Mouse (Mus musculus): ENCODE data around the gene Ms4a4d. TPM values are rescaled to one million over a fixed set of nuclear protein-coding genes. Genes with fewer than 3 reads are reported as not detected.
"Not testable (repeated sequence)": the region's sequence is repeated elsewhere in the genome, so short reads cannot be mapped to it uniquely, and the experiment has no call there.

The Ms4a4d gene
- polyA plus RNA-seq, 1 experiment from 2014 or later = 0.21 TPM

GRCm38 (mm10) chr19:11517373-11517772, 19.2 kb upstream of the Ms4a4d start:
- H3K4me3 ChIP-seq (replicated peaks); H3K27ac ChIP-seq; H3K9me3 ChIP-seq (replicated peaks); H3K4me2 ChIP-seq; H3K4me1 ChIP-seq (replicated peaks); H3K9ac ChIP-seq; DNase-seq; H3K36me3 ChIP-seq; H3K27me3 ChIP-seq; ATAC-seq (ENCODE audit: low read depth): not testable (repeated sequence)
- 7% methylated on average over 1 of the region's 1 CpGs for WGBS (ENCODE audit: insufficient replicate concordance)

DNA sequence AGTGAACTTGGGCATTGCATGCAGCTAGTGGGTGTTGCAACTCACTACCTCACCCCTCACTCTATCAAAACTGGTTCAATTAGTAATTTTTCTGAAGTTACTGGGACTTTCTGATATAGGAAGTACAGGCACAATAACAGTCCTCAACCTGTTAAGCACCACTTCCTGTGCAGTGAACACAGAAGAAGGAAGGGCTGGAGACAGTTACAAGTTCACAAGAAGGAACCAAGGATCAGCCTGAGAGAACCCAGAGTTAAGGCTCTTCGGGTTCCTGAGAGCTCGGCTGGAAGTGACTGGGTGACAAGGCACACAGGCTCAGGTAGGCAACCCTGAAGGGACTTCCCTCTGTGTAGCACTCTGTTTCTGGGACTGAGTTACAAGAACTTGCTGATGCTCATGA, 18.2 kb upstream of the Ms4a4d start:
- H3K4me1 ChIP-seq (replicated peaks); ATAC-seq (ENCODE audit: low read depth); DNase-seq; H3K4me3 ChIP-seq (replicated peaks); H3K4me2 ChIP-seq; H3K27me3 ChIP-seq; H3K36me3 ChIP-seq; H3K9me3 ChIP-seq (replicated peaks); H3K27ac ChIP-seq; H3K9ac ChIP-seq: not testable (repeated sequence)
- 13% methylated on average over 2 of the region's 2 CpGs for WGBS (ENCODE audit: insufficient replicate concordance)

DNA sequence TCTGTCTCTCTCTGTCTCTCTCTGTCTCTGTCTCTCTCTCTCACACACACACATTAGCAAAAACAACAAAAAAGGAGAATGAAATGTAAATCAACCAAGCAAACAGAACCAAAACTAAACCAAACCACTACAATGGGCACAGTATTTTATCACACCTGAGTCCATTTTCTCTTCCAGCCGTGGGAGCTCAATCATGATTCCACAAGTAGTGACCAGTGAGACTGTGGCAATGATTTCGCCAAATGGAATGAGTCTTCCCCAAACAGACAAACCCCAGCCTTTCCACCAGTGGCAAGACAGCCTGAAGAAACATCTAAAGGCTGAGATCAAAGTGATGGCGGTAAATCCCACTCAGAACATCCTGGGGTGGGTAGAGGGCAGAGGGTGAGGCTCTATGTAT, 16.5 kb upstream of the Ms4a4d start:
- no peaks in the 10 kb centered on the region for H3K9me3 ChIP-seq (replicated peaks)
- no peak overlapping the region for H3K9ac ChIP-seq
- ATAC-seq (ENCODE audit: low read depth) (no peak), DNase-seq (no peak)
- no peaks in the 10 kb centered on the region for H3K36me3 ChIP-seq
- no peaks in the 10 kb centered on the region for H3K27me3 ChIP-seq
- WGBS (ENCODE audit: insufficient replicate concordance) = 57% methylated on average over 3 of the region's 3 CpGs
- no peaks in the 10 kb centered on the region for H3K4me1 ChIP-seq (replicated peaks)
- H3K4me2 ChIP-seq = no peak overlapping the region
- no peak overlapping the region for H3K4me3 ChIP-seq (replicated peaks)
- H3K27ac ChIP-seq = no peak overlapping the region

GRCm38 (mm10) chr19:11533421-11533820, 3.2 kb upstream of the Ms4a4d start:
- H3K27me3 ChIP-seq = no peaks in the 10 kb centered on the region
- WGBS (ENCODE audit: insufficient replicate concordance) = 79% methylated on average over 1 of the region's 1 CpGs
- H3K9me3 ChIP-seq (replicated peaks) = no peaks in the 10 kb centered on the region
- 0 out of 2 replicates have a peak, but pooled peaks cover 2% of the 10 kb centered on the region for H3K4me1 ChIP-seq (replicated peaks)
- no peak overlapping the region for H3K4me3 ChIP-seq (replicated peaks)
- H3K9ac ChIP-seq = no peak overlapping the region
- H3K4me2 ChIP-seq = no peak overlapping the region
- ATAC-seq (ENCODE audit: low read depth) (no peak), DNase-seq (no peak)
- H3K27ac ChIP-seq = no peak overlapping the region
- no peaks in the 10 kb centered on the region for H3K36me3 ChIP-seq

GRCm38 (mm10) chr19:11533888-11534445, 2.6 kb upstream of the Ms4a4d start:
- Histone ChIP-seq H3K9ac (no peak overlapping the region), H3K27me3 (no peaks in the 10 kb centered on the region), H3K4me1 (replicated peaks) (0 out of 2 replicates have a peak, but pooled peaks cover 2% of the 10 kb centered on the region), H3K4me3 (replicated peaks) (no peak overlapping the region), H3K4me2 (no peak overlapping the region), H3K27ac (no peak overlapping the region), H3K36me3 (no peaks in the 10 kb centered on the region), H3K9me3 (replicated peaks) (no peaks in the 10 kb centered on the region)
- ATAC-seq (ENCODE audit: low read depth) = no peak
- 44% methylated on average over 2 of the region's 2 CpGs for WGBS (ENCODE audit: insufficient replicate concordance)
- DNase-seq = no peak

DNA sequence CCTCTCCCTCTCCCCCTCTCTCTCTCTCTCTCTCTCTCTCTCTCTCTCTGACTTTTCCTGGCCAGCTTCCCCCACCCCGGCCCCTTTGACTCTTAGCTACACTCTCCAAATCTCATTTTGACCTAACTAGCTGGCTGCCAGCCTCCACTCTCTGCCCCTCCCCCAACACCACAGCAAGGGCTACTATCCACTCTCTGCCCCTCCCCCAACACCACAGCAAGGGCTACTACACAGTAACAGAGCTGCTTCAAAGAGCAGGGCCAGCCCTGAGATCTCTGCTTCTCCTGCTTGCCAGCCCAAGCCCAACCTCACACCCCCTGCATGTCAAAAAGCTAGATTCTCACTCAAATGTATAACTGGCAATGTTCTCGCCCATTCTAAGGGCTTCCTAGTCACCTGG, 735 bp downstream of the Ms4a4d start:
- no peak overlapping the region for H3K4me2 ChIP-seq
- H3K9me3 ChIP-seq (replicated peaks) = no peaks in the 10 kb centered on the region
- H3K9ac ChIP-seq = no peak overlapping the region
- ATAC-seq (ENCODE audit: low read depth) (no peak), DNase-seq (no peak)
- 20% methylated on average over 2 of the region's 2 CpGs for whole genome bisulfite sequencing (ENCODE audit: insufficient replicate concordance)
- no peaks in the 10 kb centered on the region for H3K27me3 ChIP-seq
- H3K36me3 ChIP-seq = no peaks in the 10 kb centered on the region
- 0 out of 2 replicates have a peak, but pooled peaks cover 2% of the 10 kb centered on the region for H3K4me1 ChIP-seq (replicated peaks)
- no peak overlapping the region for H3K4me3 ChIP-seq (replicated peaks)
- H3K27ac ChIP-seq = no peak overlapping the region

DNA sequence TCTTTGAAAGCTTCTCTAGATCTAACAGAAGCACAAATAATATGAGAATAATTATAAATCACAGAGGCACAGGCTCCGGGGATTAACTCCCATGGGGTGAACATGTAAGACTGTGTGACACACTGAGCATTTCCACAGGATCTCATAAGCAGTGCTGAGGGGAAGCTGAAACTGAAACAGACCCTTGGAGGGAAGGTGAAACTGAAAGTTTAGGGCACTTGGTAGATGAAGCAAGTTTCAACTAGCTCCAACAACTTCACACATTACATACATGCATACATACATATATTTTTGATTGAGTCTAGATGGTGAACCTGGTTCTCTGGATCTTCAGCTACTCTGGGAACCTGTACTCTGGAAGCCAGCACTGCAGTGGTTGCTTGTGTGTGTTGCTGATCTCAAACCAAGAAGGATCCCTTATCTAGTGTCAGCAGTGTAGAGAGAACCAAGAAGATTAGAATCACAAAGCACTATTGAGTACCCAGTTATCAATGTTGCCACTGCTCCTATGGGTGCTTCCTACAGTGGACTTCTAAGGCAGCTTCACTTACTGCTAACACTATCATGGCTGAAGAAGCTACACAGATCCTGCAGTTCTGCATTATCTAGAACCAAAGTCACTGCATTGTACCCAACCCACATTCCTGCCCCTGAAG, 3.7 kb downstream of the Ms4a4d start:
- peak; percentile 23; the same call in 1 of the 2 replicates for ATAC-seq (ENCODE audit: low read depth)
- not testable (repeated sequence) for H3K4me2 ChIP-seq; H3K27me3 ChIP-seq; H3K4me1 ChIP-seq (replicated peaks); H3K27ac ChIP-seq; H3K36me3 ChIP-seq; H3K4me3 ChIP-seq (replicated peaks); H3K9me3 ChIP-seq (replicated peaks); H3K9ac ChIP-seq; DNase-seq
- WGBS (ENCODE audit: insufficient replicate concordance) = 62% methylated on average over 1 of the region's 1 CpGs

- 70% methylated on average over 2 of the region's 2 CpGs for WGBS (ENCODE audit: insufficient replicate concordance)
- not testable (repeated sequence) for H3K27me3 ChIP-seq
Observed at GRCm38 (mm10) chr19:11544383-11544782, 7.8 kb downstream of the Ms4a4d start.

DNA sequence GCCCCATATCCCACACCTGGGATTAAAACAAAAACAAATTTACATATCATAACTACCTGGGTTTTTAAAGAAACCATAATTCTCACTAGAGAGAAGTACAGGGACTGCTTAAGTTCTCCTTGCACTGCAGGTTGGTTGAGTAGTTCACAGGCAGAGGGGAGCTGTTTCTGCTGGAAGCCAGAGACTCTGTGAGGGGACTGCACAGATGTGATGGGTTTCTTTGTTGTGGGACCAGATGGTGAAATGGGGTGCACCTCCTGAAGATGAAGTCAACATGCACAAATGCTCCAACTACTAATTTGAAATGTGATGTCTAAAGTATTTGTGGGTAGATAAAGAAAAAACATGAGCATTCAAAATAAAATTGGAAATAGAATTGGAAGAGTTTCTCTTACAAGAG, 11.3 kb downstream of the Ms4a4d start:
- Histone ChIP-seq H3K27ac (no peak overlapping the region), H3K4me3 (replicated peaks) (no peak overlapping the region), H3K9me3 (replicated peaks) (no peaks in the 10 kb centered on the region), H3K36me3 (no peaks in the 10 kb centered on the region), H3K4me1 (replicated peaks) (0 out of 2 replicates have a peak, but pooled peaks cover under 1% of the 10 kb centered on the region), H3K4me2 (no peak overlapping the region), H3K27me3 (no peaks in the 10 kb centered on the region), H3K9ac (no peak overlapping the region)
- no peak for DNase-seq
- ATAC-seq (ENCODE audit: low read depth) = no peak

More at GRCm38 (mm10) chr19:11544383-11544782, 7.8 kb downstream of the Ms4a4d start:
- H3K36me3 ChIP-seq; ATAC-seq (ENCODE audit: low read depth); H3K9ac ChIP-seq; DNase-seq; H3K4me3 ChIP-seq (replicated peaks); H3K4me1 ChIP-seq (replicated peaks); H3K27ac ChIP-seq; H3K4me2 ChIP-seq; H3K9me3 ChIP-seq (replicated peaks): not testable (repeated sequence)

DNA sequence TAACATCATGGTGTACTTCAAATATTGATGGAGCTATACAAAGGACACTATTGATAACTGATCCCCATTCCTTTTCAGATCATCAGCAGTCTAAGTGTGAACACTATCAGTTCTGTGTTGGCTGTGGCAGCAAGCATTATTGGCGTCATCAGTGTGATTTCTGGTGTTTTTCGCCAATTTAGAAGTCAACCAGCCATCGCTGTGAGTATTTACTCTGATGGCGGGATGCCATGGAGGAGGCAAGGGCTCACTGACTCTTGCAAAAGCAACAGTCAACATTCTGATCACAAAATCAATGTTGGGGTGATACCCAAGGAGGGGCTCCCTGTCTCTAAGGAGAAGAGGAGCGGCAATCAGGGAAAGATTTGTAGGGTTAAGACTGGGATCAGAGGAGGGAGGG, 18.1 kb downstream of the Ms4a4d start:
- DNase-seq (no peak), ATAC-seq (ENCODE audit: low read depth) (no peak)
- no peak overlapping the region for H3K27ac ChIP-seq
- H3K4me1 ChIP-seq (replicated peaks) = no peaks in the 10 kb centered on the region
- no peak overlapping the region for H3K9ac ChIP-seq
- H3K4me3 ChIP-seq (replicated peaks) = no peak overlapping the region
- WGBS (ENCODE audit: insufficient replicate concordance) = 69% methylated on average over 5 of the region's 5 CpGs
- H3K36me3 ChIP-seq = no peaks in the 10 kb centered on the region
- no peak overlapping the region for H3K4me2 ChIP-seq
- no peaks in the 10 kb centered on the region for H3K27me3 ChIP-seq
- H3K9me3 ChIP-seq (replicated peaks) = no peaks in the 10 kb centered on the region

DNA sequence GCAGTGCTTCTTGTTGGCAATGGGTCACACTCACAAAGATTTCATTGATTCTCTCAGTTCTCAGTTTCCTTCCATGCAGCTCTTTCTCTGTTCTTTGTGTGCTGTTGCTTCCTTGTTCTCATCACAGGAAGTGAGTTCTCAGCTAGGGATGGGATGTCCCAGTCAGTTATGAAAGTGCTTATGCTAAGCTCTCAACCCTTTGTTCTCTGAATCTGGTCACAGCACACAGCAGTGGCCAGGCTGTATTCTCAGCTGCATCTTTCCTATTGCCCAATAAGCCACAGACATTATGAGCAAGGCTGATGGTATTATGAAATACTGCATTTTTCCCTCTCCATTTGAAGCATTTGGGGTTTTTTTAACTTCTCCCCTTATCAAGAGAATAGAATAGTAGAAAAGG, 23.0 kb downstream of the Ms4a4d start:
- H3K27ac ChIP-seq; H3K9ac ChIP-seq; H3K4me1 ChIP-seq (replicated peaks); H3K27me3 ChIP-seq; H3K36me3 ChIP-seq; H3K4me2 ChIP-seq; ATAC-seq (ENCODE audit: low read depth); H3K4me3 ChIP-seq (replicated peaks); DNase-seq; H3K9me3 ChIP-seq (replicated peaks): not testable (repeated sequence)

DNA sequence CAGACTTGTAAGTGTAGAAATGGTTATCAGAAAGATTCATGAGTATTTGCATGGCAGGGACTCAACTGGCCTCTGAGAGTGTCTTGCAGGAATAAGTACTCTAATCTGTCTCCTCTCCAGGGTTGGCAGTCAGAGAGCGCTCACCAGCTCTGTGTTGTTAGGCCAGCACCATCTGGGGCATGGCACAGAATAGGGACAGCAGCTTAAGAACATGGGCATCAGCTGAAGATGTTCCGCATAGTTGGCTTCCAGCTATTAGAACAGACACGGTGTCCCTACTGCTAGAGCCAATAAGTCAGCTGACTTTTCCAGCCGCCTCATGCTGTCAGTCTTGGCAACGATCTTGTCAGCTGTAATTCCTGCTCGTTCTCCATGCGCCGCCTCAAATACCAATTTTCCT, 38.4 kb downstream of the Ms4a4d start:
- Histone ChIP-seq H3K9ac (no peak overlapping the region), H3K36me3 (no peaks in the 10 kb centered on the region), H3K9me3 (replicated peaks) (no peaks in the 10 kb centered on the region), H3K4me1 (replicated peaks) (no peaks in the 10 kb centered on the region), H3K27ac (no peak overlapping the region), H3K4me3 (replicated peaks) (no peak overlapping the region), H3K4me2 (no peak overlapping the region), H3K27me3 (no peaks in the 10 kb centered on the region)
- WGBS (ENCODE audit: insufficient replicate concordance) = 80% methylated on average over 8 of the region's 8 CpGs
- no peak for DNase-seq
- no peak for ATAC-seq (ENCODE audit: low read depth)

All from liver, embryonic 13.5 days (tissue).